Mouse (Mus musculus): Measurements from ENCODE around the gene Megf6. TPM values are rescaled to one million over a fixed set of nuclear protein-coding genes. Genes with fewer than 3 reads are reported as not detected.

The Megf6 gene
- polyA plus RNA-seq, 1 experiment from 2014 or later, result 9.5 TPM

- no peak overlapping the region for H3K27ac ChIP-seq
These were observed 56.1 kb downstream of the Megf6 start for GRCm38 (mm10) chr4:154226678-154227077.

GRCm38 (mm10) chr4:154228336-154228735, 57.8 kb downstream of the Megf6 start:
- Histone ChIP-seq H3K4me3 (no peak overlapping the region), H3K9me3 (no peaks in the 10 kb centered on the region), H3K4me2 (no peak overlapping the region), H3K27me3 (replicated peaks) (no peaks in the 10 kb centered on the region), H3K9ac (no peak overlapping the region), H3K27ac (no peak overlapping the region), H3K36me3 (replicated peaks) (no peaks in the 10 kb centered on the region), H3K4me1 (peaks cover 9% of the 10 kb centered on the region; the same call in 1 of the 2 replicates)
- whole genome bisulfite sequencing, result 63% methylated on average over 11 of the region's 11 CpGs
- no peak for ATAC-seq (replicated peaks)

More at GRCm38 (mm10) chr4:154226678-154227077, 56.1 kb downstream of the Megf6 start:
- WGBS, result 89% methylated on average over 11 of the region's 11 CpGs
- no peak for ATAC-seq (replicated peaks)
- no peaks in the 10 kb centered on the region for H3K27me3 ChIP-seq (replicated peaks)
- no peaks in the 10 kb centered on the region for H3K9me3 ChIP-seq
- H3K9ac ChIP-seq, result no peak overlapping the region
- H3K4me3 ChIP-seq, result no peak overlapping the region
- no peaks in the 10 kb centered on the region for H3K36me3 ChIP-seq (replicated peaks)
- H3K4me2 ChIP-seq, result no peak overlapping the region
- H3K4me1 ChIP-seq, result peaks cover 9% of the 10 kb centered on the region; the same call in 1 of the 2 replicates

GRCm38 (mm10) chr4:154229569-154229968, 59.0 kb downstream of the Megf6 start:
- Histone ChIP-seq H3K4me1 (peaks cover 4% of the 10 kb centered on the region; the same call in 1 of the 2 replicates), H3K27ac (no peak overlapping the region), H3K36me3 (replicated peaks) (no peaks in the 10 kb centered on the region), H3K27me3 (replicated peaks) (no peaks in the 10 kb centered on the region), H3K4me2 (no peak overlapping the region), H3K4me3 (no peak overlapping the region), H3K9me3 (no peaks in the 10 kb centered on the region), H3K9ac (no peak overlapping the region)
- WGBS, result 95% methylated on average over 9 of the region's 9 CpGs
- no peak for ATAC-seq (replicated peaks)

GRCm38 (mm10) chr4:154231380-154231779, 60.9 kb downstream of the Megf6 start:
- 85% methylated on average over 7 of the region's 7 CpGs for WGBS
- H3K4me1 ChIP-seq, result no peaks in the 10 kb centered on the region
- no peaks in the 10 kb centered on the region for H3K9me3 ChIP-seq
- H3K27me3 ChIP-seq (replicated peaks), result no peaks in the 10 kb centered on the region
- ATAC-seq (replicated peaks), result no peak
- no peak overlapping the region for H3K27ac ChIP-seq
- no peak overlapping the region for H3K4me2 ChIP-seq
- no peak overlapping the region for H3K4me3 ChIP-seq
- no peaks in the 10 kb centered on the region for H3K36me3 ChIP-seq (replicated peaks)
- H3K9ac ChIP-seq, result no peak overlapping the region

- Histone ChIP-seq H3K9me3 (no peaks in the 10 kb centered on the region), H3K4me2 (no peak overlapping the region), H3K9ac (no peak overlapping the region), H3K27me3 (replicated peaks) (no peaks in the 10 kb centered on the region), H3K36me3 (replicated peaks) (no peaks in the 10 kb centered on the region), H3K4me1 (peaks cover 7% of the 10 kb centered on the region), H3K27ac (no peak overlapping the region), H3K4me3 (no peak overlapping the region)
- whole genome bisulfite sequencing, result 77% methylated on average over 4 of the region's 4 CpGs
- no peak for ATAC-seq (replicated peaks)
These were observed 61.8 kb downstream of the Megf6 start for GRCm38 (mm10) chr4:154232295-154232694.

GRCm38 (mm10) chr4:154236001-154236400, 65.5 kb downstream of the Megf6 start:
- Histone ChIP-seq H3K4me2 (no peak overlapping the region), H3K27me3 (replicated peaks) (no peaks in the 10 kb centered on the region), H3K27ac (no peak overlapping the region), H3K36me3 (replicated peaks) (no peaks in the 10 kb centered on the region), H3K4me1 (peaks cover 12% of the 10 kb centered on the region), H3K4me3 (no peak overlapping the region), H3K9ac (no peak overlapping the region), H3K9me3 (no peaks in the 10 kb centered on the region)
- 50% methylated on average over 3 of the region's 3 CpGs for WGBS
- ATAC-seq (replicated peaks), result no peak

GRCm38 (mm10) chr4:154236893-154237292, 66.4 kb downstream of the Megf6 start:
- Histone ChIP-seq H3K9me3 (no peaks in the 10 kb centered on the region), H3K4me3 (no peak overlapping the region), H3K9ac (no peak overlapping the region), H3K36me3 (replicated peaks) (no peaks in the 10 kb centered on the region), H3K27me3 (replicated peaks) (no peaks in the 10 kb centered on the region), H3K4me1 (peaks cover 12% of the 10 kb centered on the region), H3K4me2 (peak overlapping the region; percentile 42), H3K27ac (no peak overlapping the region)
- peak; percentile 69; the same call in 1 of the 2 replicates for ATAC-seq (replicated peaks)
- WGBS, result 6% methylated on average over 10 of the region's 10 CpGs

- no peaks in the 10 kb centered on the region for H3K9me3 ChIP-seq
- WGBS, result 1% methylated on average over 9 of the region's 9 CpGs
- no peak overlapping the region for H3K27ac ChIP-seq
- 0 out of 2 replicates have a peak overlapping the region, but pooled peaks have one; percentile 3 for H3K9ac ChIP-seq
- H3K4me2 ChIP-seq, result peak overlapping the region; percentile 42
- 0 out of 2 replicates have a peak, but pooled peaks have one; percentile 51 for ATAC-seq (replicated peaks)
- H3K36me3 ChIP-seq (replicated peaks), result no peaks in the 10 kb centered on the region
- H3K4me3 ChIP-seq, result 0 out of 2 replicates have a peak overlapping the region, but pooled peaks have one; percentile 8
- H3K27me3 ChIP-seq (replicated peaks), result no peaks in the 10 kb centered on the region
- H3K4me1 ChIP-seq, result peaks cover 12% of the 10 kb centered on the region
These were observed 66.8 kb downstream of the Megf6 start for GRCm38 (mm10) chr4:154237306-154237705.

- Histone ChIP-seq H3K27me3 (replicated peaks) (no peaks in the 10 kb centered on the region), H3K4me2 (no peak overlapping the region), H3K36me3 (replicated peaks) (no peaks in the 10 kb centered on the region), H3K9me3 (no peaks in the 10 kb centered on the region), H3K4me1 (peaks cover 12% of the 10 kb centered on the region), H3K27ac (no peak overlapping the region), H3K4me3 (no peak overlapping the region), H3K9ac (no peak overlapping the region)
- WGBS, result 84% methylated on average over 8 of the region's 8 CpGs
- no peak for ATAC-seq (replicated peaks)
These were observed 68.7 kb downstream of the Megf6 start for GRCm38 (mm10) chr4:154239199-154239598.

- Histone ChIP-seq H3K9me3 (no peaks in the 10 kb centered on the region), H3K4me3 (no peak overlapping the region), H3K27ac (no peak overlapping the region), H3K9ac (no peak overlapping the region), H3K27me3 (replicated peaks) (no peaks in the 10 kb centered on the region), H3K4me2 (no peak overlapping the region), H3K36me3 (replicated peaks) (no peaks in the 10 kb centered on the region), H3K4me1 (peaks cover 12% of the 10 kb centered on the region)
- WGBS, result 65% methylated on average over 11 of the region's 11 CpGs
- ATAC-seq (replicated peaks), result no peak
These were observed 70.1 kb downstream of the Megf6 start for GRCm38 (mm10) chr4:154240608-154241007.

GRCm38 (mm10) chr4:154245342-154245741, 74.8 kb downstream of the Megf6 start:
- H3K36me3 ChIP-seq (replicated peaks), result no peaks in the 10 kb centered on the region
- no peak overlapping the region for H3K9ac ChIP-seq
- no peak overlapping the region for H3K4me3 ChIP-seq
- no peaks in the 10 kb centered on the region for H3K9me3 ChIP-seq
- no peak overlapping the region for H3K4me2 ChIP-seq
- no peak for ATAC-seq (replicated peaks)
- H3K27ac ChIP-seq, result no peak overlapping the region
- no peaks in the 10 kb centered on the region for H3K27me3 ChIP-seq (replicated peaks)
- H3K4me1 ChIP-seq, result 0 out of 2 replicates have a peak, but pooled peaks cover 6% of the 10 kb centered on the region
- WGBS, result 79% methylated on average over 7 of the region's 7 CpGs

GRCm38 (mm10) chr4:154246115-154247040, 75.8 kb downstream of the Megf6 start:
- H3K4me2 ChIP-seq, result peak overlapping the region; percentile 33
- H3K9me3 ChIP-seq, result no peaks in the 10 kb centered on the region
- no peaks in the 10 kb centered on the region for H3K27me3 ChIP-seq (replicated peaks)
- H3K9ac ChIP-seq, result no peak overlapping the region
- no peak overlapping the region for H3K27ac ChIP-seq
- H3K4me1 ChIP-seq, result 0 out of 2 replicates have a peak, but pooled peaks cover 6% of the 10 kb centered on the region
- H3K4me3 ChIP-seq, result no peak overlapping the region
- ATAC-seq (replicated peaks), result no peak
- H3K36me3 ChIP-seq (replicated peaks), result no peaks in the 10 kb centered on the region
- WGBS, result 9% methylated on average over 19 of the region's 19 CpGs

Data from midbrain, embryonic 15.5 days (tissue).